Mouse (Mus musculus): ENCODE results near the gene Zc2hc1c.
A peak's percentile ranks its signal among the peaks of the same experiment; 100 is the strongest.

The Zc2hc1c gene

DNA sequence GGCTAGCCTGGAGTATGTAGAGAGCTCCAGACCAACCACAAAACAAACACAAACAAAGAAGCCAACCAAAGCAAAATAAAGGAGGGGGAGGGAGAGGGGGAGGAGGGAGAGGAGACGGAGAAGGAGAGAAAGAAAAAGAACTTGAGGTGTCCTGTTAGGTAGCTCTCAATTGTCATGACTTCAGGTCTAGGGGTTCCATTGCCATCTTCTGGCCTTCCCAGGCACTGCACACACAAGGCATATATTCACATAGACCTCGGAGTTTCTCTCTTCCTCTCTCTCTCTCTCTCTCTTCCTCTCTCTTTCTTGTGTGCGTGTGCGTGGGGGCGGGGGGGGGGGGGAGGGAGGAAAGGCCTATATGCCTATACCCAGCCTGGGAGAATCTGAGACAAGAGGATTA, 1.4 kb upstream of the Zc2hc1c start:
- DNase-seq: no peak

DNA sequence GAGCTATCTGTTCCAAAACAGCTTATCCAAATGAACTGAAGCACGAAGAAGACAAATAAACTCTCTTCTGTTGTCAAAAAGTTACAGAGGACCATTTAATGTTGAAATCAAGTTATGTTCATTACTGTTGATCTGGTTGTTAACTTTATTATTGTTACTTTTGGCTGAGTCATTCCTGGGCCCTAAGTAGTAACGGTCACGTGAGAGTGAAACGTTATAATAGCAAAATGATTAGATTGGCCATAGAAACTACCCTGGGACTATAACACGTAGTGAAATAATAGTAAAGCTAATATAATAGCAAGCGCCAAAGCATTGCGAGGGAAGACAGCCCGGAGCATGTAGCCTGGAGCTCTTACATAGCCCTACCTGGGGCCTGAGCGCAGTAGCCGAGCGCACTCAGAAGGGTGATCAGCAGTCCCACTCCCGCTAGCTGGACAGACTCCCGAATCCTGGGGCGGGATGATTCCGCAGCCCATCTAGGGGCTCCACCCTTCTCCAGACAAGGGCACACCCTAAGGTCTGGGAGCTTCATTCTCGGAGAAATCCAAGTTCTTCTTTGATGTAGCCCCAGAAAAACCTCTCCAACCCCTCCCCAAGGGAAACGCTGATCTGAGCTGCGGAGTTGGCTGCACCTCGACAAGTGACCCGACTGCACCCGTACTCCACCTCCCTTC, 444 bp upstream of the Zc2hc1c start, which contains the start of gene Acyp1:
Gene Acyp1, minus strand, starts transcription at position 630 of the 677 bp plus-strand sequence.
- DNase-seq: peak; percentile 56

DNA sequence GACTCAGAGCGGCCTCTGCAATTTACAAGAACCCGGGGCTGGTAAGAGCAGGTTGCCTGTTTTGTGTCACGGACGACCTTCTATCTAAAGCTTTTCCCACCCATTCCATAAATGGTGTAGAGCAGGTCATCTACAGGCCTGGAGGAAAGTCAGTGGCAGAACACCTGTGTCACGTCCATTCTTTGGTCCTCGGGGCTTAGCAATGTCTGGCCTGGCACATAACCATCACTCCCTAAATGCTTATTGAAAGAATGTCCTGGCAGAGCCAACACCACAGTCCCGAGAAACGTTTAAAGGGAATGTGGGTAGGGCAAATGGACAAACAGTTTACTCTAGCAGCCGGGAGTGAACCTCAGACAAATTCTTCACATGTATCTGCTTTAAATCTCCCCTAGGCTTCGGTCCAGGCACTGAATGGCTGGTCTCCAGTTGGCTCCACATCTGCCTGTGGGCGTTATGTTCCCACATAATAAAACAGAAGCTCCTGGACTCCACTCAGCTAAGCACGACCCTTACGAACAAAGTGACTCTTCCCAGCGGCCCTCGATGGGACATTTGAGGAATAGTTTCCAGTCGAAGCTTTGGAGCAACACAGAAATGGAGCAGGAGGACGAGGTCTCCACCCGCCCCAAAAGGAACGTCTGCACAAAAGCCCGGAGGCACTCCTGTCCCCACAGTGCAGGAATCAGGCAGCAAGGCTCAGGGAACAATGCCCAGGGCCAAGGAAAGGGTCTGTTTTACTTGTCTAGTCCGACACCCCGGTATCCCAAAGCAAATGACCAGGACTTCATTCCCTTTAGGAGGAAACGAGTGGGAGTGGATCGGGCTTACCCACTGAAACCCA, 988 bp downstream of the Zc2hc1c start:
- DNase-seq: peak; percentile 53

DNA sequence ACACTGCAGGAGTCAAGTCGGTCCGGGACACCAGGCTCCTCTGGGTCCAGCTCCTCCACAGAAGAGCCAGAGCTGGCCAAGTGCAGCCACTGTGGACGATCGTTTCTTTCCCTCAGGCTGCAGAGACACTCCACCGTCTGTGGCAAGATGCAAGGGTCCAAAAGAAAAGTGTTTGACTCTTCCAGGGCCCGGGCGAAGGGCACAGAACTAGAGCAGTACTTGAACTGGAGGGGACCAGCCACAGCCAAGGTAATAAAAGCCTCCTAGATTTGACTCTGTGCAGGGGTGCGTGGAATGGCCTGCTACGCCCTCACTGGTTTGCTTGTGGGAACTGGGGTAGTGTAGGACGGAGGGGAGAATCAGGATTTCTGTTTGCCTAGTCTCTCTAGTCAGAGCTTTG, 2.2 kb downstream of the Zc2hc1c start:
- DNase-seq: peak; percentile 45

DNA sequence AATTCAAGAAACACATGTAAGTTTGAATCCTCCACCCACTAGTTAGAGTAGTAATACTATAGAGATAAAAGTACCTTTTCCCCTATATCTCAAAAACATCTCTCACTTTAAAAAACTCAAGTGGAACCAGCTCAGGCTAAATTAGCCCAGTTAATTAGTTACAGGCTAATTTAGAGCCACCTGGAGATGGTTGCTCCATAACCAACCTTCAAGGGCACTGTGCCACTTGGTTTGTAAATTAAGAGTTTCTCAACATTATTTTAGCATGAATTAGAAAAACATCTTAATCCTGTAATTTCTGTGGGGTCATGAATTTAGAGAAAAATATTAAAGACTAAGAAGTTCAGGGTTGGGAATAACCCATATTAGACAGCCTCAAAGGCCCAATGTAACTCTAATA, 3.1 kb downstream of the Zc2hc1c start:
- DNase-seq: peak; percentile 33

DNA sequence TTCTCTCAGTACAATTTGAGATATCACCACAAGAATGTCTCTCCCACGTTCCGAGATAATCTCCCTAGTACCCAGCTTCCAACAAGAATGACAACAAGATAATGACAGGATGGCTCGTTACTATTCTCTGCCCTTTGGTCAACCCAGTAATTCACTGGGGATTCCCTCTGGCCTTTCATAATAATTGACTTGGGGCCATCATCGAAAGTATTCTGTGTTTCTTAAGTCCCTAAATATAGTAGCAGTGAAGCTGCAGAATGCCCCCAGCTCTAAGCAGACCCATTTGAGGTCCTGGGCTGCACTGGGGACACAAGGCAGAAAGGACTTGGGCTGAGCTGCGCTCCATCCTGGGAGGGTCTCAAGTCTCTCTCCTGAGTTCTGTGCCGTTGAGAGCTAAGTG, 3.9 kb downstream of the Zc2hc1c start:
- no peak for DNase-seq

DNA sequence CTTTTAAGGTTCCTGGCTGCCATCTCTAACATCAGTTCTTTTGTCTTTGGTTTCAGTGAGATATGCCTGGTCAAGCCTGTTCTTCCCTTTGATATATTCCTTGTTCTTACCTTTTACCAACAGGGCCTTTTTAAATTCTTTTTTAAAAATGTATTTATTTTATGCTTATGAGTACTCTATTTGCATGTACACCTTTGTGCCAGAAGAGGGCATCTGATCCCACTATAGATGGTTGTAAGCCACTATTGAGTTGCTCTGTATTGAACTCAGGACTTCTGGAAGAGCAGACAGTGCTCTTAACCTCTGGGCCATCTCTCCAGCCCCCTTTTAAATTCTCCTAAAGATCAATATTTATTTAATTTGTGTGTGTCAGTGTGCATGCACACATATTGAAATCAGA, 4.5 kb downstream of the Zc2hc1c start:
- DNase-seq: no peak

DNA sequence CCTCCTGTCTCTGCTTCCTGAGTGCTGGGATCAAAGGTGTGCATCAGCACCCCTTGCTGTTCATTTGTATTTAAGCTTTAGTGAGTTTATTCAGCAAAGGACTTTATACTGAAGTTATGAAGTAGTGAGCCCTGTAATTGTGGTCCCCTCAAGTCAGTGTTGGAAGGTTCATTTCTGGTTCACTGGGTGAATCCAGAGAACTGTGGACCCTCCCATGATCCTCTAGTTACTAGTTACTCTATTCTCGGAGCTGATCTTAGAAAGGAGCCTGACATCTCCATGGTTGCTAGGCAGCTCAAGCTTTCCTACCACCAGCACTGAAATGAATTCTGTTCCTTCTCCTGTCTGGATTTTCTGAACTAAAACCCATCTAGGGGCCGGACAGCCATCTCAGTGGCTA, 7.1 kb downstream of the Zc2hc1c start:
- DNase-seq: no peak

DNA sequence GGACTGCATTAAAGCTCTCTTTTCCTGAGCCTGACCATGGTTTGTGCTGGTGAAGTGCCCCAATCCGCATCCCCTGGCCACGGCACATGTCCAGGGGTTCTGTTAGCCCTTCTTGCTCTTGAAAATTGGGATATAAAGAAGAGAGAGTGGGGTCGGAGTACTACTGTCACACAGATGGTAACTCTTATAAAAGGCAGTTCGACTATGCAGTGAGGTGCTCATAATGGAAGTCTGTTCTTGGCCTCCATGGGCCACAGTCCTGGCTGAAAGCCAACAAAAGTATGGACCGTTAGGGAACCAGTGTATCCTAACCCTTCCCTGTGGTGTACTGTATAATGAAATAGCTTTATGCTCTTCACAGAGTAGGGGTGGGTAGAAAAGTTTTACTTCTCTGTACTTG, 8.5 kb downstream of the Zc2hc1c start:
- DNase-seq: no peak

DNA sequence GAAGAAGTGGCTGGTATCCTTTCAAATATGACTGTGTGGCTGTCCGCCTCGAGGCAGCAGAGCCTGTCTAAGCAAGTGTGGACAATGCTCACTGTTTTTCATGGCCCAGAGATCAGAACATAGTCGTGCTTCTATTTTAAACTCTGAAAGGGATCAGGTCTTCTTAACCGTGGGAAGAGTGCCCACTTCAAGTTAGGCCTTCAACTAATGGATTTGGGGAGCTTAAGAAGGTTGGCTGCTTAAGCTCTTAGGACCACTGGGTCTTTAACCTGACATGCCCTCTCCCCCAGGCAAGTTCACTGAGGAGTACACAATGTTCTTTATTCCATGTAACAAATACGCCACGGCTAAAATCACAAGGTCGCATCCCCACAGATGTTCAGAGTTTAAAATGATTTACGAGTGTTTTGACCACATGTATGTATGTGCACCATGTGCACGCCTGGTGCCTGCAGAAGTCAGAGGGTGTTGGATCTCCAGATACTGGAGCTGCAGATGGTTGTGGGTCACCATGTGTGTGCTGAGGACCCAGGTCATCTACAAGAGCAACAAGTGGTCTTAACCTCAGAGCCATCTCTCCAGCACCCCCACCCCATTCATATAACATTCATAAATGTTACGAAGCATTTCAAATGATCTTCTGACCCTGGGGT, 9.1 kb downstream of the Zc2hc1c start:
- DNase-seq: no peak

DNA sequence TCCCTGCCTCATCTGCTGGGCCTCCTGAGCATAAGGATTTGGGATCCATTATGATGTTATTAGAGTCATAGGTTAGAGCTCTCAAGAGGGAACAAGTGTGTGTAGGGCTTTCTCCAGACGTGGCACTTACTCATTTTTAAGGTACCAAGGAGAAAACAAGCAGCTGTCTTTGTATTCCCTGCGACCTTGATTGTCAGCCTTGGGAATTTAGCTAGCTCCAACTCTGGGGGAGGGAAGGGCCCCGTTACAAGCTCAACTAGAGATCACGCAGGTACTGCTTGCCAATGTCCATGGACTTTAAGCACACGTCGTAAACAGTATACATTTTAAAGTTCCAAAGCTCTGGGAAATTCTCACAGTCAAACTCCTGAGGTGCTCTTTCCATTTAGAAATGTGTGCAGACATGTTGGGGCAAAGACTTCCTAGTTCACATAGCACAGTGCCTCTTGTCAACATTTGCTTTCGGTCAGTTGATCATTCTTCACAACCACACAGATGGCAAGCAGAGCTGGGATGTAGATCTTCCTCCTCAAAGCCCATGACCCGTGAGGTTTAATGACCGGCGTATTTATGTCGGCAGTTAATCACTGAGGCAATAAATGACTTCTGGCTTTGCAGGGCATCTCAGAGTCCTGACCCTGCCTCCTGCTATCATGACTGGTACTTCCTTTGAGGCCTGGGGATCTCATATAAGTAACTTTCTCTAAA, 9.9 kb downstream of the Zc2hc1c start:
- DNase-seq: peak; percentile 53

DNA sequence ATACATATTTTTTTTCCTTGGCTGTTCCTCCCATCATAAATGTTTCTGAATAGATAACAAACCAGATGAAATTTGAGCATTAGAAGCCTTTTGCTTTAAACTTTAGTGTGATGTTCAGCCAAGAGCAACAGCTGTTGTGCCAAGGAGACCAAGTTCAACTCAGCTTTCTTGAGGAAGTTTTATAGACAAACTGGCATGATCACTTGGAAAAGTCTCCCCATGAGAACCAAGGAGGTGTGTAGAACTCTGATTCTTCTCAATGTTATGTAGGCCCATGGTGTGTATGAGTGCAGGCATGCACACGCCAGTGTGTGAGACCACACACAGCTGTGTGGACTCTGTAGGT, 10.4 kb downstream of the Zc2hc1c start:
- peak; percentile 17 for DNase-seq

DNA sequence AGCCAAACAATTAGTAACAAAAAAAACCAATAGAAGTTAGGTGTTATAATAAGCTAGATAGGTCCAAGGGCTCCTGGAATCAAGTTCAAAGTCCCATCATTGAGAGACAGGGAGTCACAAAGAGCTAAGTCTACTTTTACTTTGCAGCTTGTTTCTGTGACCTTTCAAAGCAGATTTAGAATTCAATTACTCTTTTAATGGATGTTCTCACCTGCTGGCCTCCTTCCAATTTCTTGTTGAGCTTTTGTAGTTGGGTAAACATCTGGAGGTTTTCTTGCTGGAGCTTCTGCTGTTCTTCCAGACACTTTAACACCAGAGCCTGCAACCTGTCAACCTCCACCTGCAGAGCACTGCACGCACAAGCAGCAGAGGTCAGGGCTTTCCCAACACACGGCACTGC, 14.9 kb downstream of the Zc2hc1c start:
- DNase-seq: no peak

DNA sequence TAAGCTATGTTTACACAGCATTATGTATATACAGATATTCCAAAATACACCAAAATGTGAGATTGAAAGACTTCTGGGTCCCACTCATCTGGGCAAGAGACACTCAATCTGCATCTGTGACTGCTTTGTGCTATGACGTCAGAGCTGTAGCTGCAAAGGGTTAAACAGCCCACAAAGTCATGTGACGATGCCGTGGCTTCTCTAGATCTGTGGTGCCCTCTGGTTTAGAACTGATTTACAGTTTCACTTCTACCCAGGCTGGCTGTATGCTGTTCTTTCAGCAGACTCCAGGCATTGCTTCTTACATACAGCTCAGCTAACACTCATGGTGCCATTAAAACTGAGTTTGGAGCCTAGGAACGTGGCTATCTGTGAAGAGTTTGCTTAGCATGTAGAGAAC, 16.3 kb downstream of the Zc2hc1c start:
- DNase-seq: peak; percentile 14

DNA sequence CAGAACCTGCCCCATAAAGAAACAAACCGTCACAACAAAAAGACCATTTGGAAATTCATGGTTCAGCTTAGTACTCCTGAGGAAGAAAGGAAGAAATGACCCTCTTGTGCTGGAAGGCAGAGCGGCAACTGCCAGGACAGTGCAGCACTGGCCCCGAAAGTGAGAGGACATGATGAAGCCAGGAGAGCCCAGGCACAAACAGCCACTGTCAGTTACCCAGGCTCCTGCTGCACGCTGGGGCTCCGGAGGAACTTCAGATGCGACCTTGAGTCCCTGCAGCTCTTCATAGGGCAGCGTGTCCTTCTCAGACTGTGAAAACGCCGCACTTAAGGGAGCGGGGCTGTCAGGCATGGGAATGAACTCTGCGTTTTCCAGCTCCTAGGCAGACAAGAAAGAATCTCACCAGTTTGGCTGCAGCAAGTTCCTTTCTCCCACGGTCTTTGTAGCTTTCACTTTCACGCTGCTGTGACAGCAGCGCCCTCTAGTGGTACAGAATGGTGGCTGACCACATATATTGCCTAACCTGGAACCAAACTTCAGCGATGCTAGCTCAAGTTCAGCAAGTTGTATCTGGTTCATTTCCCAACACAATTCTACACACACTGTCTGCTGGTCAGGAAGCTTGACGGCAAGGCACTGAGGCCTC, 17.0 kb downstream of the Zc2hc1c start:
- DNase-seq: peak; percentile 90

DNA sequence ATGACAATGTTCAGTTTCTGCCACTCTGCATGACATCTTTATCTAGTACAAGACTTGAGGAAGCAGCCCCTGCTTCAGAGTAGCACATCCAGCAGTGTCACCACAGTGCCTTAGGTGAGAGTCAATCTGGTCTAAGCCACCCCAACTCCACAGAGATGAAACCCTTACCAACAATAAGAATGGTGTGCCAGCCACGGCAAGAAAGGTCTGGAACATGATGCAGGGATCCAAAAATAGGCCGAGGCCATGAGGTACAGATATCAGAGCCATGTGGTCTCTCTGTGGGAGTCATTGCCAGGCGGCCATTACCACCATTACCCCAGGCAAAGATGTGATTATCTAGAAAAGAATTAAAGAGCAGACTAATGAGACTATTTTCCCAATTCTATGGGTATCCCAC, 20.3 kb downstream of the Zc2hc1c start:
- DNase-seq: no peak

DNA sequence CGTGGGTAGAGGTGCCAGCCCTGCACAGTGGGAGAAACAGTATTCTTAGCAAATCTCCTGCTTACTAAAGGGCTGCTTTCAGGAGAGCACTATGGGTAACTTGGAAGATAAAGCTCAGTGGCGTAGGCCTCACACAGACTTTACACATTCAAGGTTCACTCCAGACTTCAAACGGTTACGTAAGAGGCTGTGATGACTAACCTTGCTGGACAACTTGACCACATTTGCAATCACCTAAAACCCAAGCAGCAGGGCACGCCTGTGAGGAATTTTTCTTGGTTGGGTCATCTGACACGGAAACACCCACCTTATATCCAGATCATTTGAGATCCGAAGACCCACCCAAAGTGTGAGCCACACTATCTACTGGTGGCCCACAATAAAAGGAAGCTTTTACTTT, 41.8 kb downstream of the Zc2hc1c start:
- no peak for DNase-seq

DNA sequence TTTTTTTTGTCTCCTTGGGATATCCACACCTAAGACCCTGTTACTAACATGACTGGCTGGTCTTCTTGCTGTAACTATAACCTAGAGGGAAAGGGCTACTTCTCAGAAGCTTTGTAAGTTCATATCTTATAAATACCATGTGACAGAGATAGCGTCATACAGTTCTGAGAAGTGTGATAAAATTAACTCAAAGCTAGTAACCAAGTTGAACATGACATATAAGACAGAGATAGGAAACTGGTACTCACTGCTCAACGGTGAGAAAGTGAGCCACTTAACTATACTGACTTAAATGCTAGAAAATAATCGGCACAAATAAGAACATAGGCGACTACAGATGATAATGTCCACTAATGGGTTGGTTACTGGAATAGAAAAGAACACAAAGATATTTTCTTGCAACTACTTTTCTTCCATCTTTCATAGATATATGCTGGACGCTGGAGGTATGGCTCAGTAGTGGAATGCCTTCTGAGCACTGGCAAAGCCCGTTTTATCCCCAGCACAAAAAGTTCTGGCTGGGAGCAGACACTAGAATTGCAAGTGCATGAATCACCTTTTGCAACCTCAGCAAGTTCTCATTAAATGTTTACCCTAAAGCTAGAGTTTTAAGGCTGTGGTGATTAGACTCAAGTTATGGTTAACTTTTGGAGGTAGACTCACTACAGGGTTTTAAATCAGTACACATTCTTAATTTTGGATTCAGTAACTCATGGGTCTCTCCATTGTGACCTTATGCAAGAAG, 49.3 kb downstream of the Zc2hc1c start:
- DNase-seq: no peak

DNA sequence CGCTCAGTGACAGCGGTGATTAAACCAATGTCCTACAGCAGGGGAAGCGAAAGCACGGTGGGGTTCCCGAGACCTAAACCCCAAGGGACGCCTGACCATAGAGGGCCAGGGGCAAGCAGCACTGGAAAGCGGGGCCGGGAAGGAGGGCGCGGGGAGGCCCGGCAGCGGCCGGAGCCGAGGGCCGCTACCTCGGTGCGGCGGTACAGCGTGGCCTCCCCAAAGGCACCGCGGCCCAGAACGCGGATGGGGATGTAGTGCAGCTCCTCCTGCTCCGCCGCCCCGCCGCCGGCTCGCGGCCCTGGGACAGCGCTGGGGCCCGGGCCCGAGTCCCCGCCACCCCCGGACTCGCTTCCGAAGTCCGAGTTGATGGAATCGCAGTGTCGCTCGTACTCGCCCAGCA, 50.4 kb downstream of the Zc2hc1c start:
- DNase-seq: no peak

DNA sequence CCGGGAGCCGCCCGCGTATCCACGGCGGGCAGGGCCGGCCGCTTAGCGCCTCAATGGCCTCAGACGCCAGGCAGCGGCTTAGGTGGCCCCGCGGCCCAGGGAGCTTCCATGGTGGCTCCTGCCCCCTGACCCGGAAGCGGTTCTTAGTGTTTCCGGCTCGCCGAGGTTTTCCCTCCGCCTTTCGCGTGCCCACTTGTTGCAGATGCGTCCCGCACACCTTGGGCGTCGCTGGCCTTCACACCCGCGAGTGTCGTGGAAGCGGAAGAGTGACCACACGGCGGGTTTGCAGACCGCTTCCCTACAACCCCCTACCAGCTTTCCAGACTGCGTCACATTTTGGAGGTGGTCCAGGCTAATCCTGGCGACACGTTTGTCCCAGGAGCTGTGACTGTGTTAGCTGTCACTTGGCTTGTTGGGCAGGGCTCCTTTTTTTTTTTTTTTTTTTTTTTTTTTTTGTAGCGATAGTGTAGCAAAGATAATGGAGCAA, 50.9 kb downstream of the Zc2hc1c start, which contains the start of gene Nek9:
Gene Nek9, minus strand, starts transcription at position 120 of the 487 bp plus-strand sequence.
- peak; percentile 95 for DNase-seq

DNA sequence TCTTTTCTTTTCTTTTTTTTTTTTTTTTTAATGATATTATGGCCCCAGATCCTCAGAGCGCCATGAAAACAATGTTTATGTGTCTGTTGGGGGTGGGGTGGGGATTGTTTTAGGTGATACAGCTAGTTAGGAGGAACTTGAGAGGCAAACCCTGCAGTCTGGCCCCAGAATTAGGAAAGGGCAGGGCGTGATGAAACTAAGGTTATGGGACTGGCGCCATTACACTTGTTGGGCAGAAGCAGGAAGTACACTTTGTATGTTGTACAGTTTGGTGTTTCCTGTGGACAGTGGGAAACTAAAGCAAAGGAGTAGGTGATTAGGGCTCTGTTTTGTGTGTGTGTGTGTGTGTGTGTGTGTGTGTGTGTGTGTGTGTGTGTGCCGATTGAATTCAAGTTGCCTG, 51.6 kb downstream of the Zc2hc1c start:
- DNase-seq: peak; percentile 15

DNA sequence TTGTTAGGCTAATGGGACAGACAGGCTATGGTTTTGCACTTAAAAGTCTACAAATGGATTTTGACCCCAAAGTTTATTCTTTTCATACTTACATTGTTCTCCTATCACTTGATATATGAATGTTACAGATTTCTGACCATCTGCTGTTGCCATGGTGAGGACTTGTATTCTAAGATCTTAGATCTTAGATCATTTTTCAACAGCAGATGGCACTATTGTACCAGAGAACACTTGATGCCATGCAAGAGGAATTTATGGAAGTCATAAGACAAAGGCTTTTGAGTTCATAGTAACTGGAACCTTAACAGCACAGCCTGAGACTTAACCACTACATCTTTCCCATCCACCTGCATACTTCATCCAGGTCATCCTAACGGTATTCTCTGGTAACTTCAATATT, 52.7 kb downstream of the Zc2hc1c start:
- DNase-seq: peak; percentile 54

All from kidney, postnatal 14 days (tissue).